Mouse (Mus musculus): ENCODE data around the gene Mtmr3. TPM values are rescaled to one million over a fixed set of nuclear protein-coding genes. Genes with fewer than 3 reads are reported as not detected.
"Not testable (repeated sequence)": the region's sequence is repeated elsewhere in the genome, so short reads cannot be mapped to it uniquely, and the experiment has no call there.

Mtmr3 gene
- polyA plus RNA-seq, 1 experiment from 2014 or later: 21.2 TPM

DNA sequence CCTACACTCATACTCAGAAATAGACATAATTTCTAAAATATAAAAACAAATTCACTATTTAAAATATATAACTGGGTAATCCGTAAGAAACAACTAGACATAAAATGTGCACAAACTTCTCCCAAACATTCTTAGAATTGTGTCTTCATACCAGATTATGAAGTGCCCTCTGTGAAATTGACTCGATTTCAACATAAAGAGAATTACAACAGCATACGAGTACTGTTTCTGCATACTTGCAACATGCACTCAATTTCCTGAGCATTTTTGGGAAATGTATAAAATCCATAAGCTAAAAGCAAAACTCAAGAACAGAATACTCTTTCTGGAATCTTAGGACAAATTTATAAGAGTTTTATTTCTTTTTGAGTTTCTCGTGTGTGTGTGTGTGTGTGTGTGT is 2.9 kb downstream of the Mtmr3 start:
- H3K27ac ChIP-seq (ENCODE audit: low read length): no peak overlapping the region
- peaks cover 15% of the 10 kb centered on the region for H3K4me1 ChIP-seq (ENCODE audit: control insufficient read depth, insufficient read depth, low read length)
- 78% methylated on average over 4 of the region's 4 CpGs for WGBS
- no peaks in the 10 kb centered on the region for H3K27me3 ChIP-seq (ENCODE audit: control insufficient read depth, insufficient read depth, low read length)
- no peak for ATAC-seq (replicated peaks; ENCODE audit: extremely low read depth, insufficient read depth, low FRiP score)
- H3K36me3 ChIP-seq (ENCODE audit: control insufficient read depth, insufficient read depth): no peaks in the 10 kb centered on the region
- no peak overlapping the region for H3K9ac ChIP-seq (ENCODE audit: low read length)
- no peaks in the 10 kb centered on the region for H3K9me3 ChIP-seq (replicated peaks; ENCODE audit: control insufficient read depth, low read length)
- no peak overlapping the region for H3K4me2 ChIP-seq (ENCODE audit: low read depth, low read length)
- H3K4me3 ChIP-seq (ENCODE audit: low read length): no peak overlapping the region

DNA sequence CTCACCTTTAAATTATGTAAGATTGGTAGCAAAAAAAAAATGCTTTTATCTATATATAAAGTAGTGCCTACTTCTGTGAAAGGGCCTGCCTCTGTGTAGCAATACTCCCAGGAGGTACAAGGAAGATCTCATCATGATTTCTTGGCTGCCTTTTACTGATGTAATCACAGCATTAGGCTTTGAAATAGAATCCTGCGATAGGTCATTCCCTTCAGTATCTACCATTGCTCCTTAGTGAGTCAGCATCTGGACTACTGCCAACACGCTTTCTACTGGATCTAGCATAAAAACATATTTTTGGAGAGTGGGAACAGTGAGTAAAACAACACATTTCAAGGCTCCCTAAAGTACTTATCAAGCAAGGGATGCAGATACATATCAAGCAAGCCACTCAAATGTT is 16.0 kb downstream of the Mtmr3 start:
- no peaks in the 10 kb centered on the region for H3K9me3 ChIP-seq (replicated peaks; ENCODE audit: control insufficient read depth, low read length)
- ATAC-seq (replicated peaks; ENCODE audit: extremely low read depth, insufficient read depth, low FRiP score): 0 out of 2 replicates have a peak, but pooled peaks have one; percentile 18
- H3K27ac ChIP-seq (ENCODE audit: low read length): no peak overlapping the region
- no peaks in the 10 kb centered on the region for H3K36me3 ChIP-seq (ENCODE audit: control insufficient read depth, insufficient read depth)
- H3K9ac ChIP-seq (ENCODE audit: low read length): no peak overlapping the region
- no peak overlapping the region for H3K4me3 ChIP-seq (ENCODE audit: low read length)
- no peaks in the 10 kb centered on the region for H3K27me3 ChIP-seq (ENCODE audit: control insufficient read depth, insufficient read depth, low read length)
- 41% methylated on average over 2 of the region's 2 CpGs for WGBS
- peaks cover 14% of the 10 kb centered on the region for H3K4me1 ChIP-seq (ENCODE audit: control insufficient read depth, insufficient read depth, low read length)
- H3K4me2 ChIP-seq (ENCODE audit: low read depth, low read length): no peak overlapping the region

- Histone ChIP-seq H3K4me3 (ENCODE audit: low read length) (no peak overlapping the region), H3K4me2 (ENCODE audit: low read depth, low read length) (no peak overlapping the region), H3K27ac (ENCODE audit: low read length) (no peak overlapping the region), H3K27me3 (ENCODE audit: control insufficient read depth, insufficient read depth, low read length) (no peaks in the 10 kb centered on the region), H3K36me3 (ENCODE audit: control insufficient read depth, insufficient read depth) (no peaks in the 10 kb centered on the region), H3K9me3 (replicated peaks; ENCODE audit: control insufficient read depth, low read length) (no peaks in the 10 kb centered on the region), H3K9ac (ENCODE audit: low read length) (no peak overlapping the region), H3K4me1 (ENCODE audit: control insufficient read depth, insufficient read depth, low read length) (peaks cover 14% of the 10 kb centered on the region)
- no peak for ATAC-seq (replicated peaks; ENCODE audit: extremely low read depth, insufficient read depth, low FRiP score)
- 67% methylated on average over 2 of the region's 2 CpGs for WGBS
These were observed 17.6 kb downstream of the Mtmr3 start for GRCm38 (mm10) chr11:4577079-4577478.

DNA sequence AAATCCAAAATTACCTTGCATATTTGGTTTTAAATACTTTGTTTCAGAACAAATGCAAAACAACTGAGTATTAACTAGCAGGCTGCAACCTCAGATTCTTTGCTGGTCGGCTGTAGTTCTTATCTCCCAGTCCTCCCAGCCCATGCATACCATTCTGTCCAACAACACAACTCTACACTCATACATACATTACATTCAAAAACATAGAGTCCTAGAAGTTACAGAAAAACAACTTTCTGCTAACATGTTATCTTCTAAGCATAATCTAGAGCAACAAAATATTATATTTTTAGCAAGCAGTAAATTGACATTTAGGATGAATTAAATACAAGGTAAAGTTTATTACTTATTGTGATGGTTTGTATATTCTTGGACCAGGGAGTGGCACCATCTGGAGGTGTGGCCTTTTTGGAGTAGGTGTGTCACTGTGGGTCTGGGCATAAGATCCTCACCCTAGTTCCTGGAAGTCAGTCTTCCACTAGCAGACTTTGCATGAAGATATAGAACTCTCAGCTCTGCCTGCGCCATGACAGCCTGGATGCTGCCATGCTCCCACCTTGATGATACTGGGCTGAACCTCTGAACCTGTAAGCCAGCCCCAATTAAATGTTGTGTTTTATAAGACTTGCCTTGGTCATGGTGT is 18.5 kb downstream of the Mtmr3 start:
- ATAC-seq (replicated peaks; ENCODE audit: extremely low read depth, insufficient read depth, low FRiP score): not testable (repeated sequence)

GRCm38 (mm10) chr11:4571491-4571901 is 23.2 kb downstream of the Mtmr3 start:
- Histone ChIP-seq H3K9ac (ENCODE audit: low read length) (no peak overlapping the region), H3K4me2 (ENCODE audit: low read depth, low read length) (no peak overlapping the region), H3K36me3 (ENCODE audit: control insufficient read depth, insufficient read depth) (no peaks in the 10 kb centered on the region), H3K27ac (ENCODE audit: low read length) (no peak overlapping the region), H3K27me3 (ENCODE audit: control insufficient read depth, insufficient read depth, low read length) (no peaks in the 10 kb centered on the region), H3K9me3 (replicated peaks; ENCODE audit: control insufficient read depth, low read length) (no peaks in the 10 kb centered on the region), H3K4me1 (ENCODE audit: control insufficient read depth, insufficient read depth, low read length) (peaks cover 16% of the 10 kb centered on the region), H3K4me3 (ENCODE audit: low read length) (no peak overlapping the region)
- no peak for ATAC-seq (replicated peaks; ENCODE audit: extremely low read depth, insufficient read depth, low FRiP score)
- 64% methylated on average over 4 of the region's 4 CpGs for WGBS

More for the DNA sequence above, 18.5 kb downstream of the Mtmr3 start:
- not testable (repeated sequence) for H3K9me3 ChIP-seq (replicated peaks; ENCODE audit: control insufficient read depth, low read length); H3K4me3 ChIP-seq (ENCODE audit: low read length); H3K27ac ChIP-seq (ENCODE audit: low read length); H3K27me3 ChIP-seq (ENCODE audit: control insufficient read depth, insufficient read depth, low read length); H3K36me3 ChIP-seq (ENCODE audit: control insufficient read depth, insufficient read depth); H3K4me2 ChIP-seq (ENCODE audit: low read depth, low read length); H3K9ac ChIP-seq (ENCODE audit: low read length)
- 57% methylated on average over 2 of the region's 2 CpGs for WGBS
- H3K4me1 ChIP-seq (ENCODE audit: control insufficient read depth, insufficient read depth, low read length): peaks cover 19% of the 10 kb centered on the region

DNA sequence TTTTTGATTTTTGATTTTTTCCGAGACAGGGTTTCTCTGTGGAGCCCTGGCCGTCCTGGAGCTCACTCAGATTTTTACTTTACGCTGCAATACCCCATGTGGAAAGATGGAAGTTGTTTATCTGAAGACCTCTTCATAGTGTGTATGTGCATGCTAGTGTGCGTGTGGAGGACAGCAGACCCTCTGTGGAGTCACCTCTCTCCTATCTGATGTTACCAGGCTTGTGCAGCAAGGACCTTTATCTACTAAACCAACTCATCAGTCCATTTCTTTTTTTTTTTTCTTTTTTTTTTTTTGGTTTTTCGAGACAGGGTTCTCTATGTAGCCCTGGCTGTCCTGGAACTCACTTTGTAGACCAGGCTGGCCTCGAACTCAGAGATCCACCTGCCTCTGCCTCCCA is 28.3 kb downstream of the Mtmr3 start:
- WGBS: 90% methylated on average over 6 of the region's 6 CpGs
- H3K9ac ChIP-seq (ENCODE audit: low read length): no peak overlapping the region
- peaks cover 2% of the 10 kb centered on the region; the same call in 1 of the 2 replicates for H3K4me1 ChIP-seq (ENCODE audit: control insufficient read depth, insufficient read depth, low read length)
- no peak overlapping the region for H3K4me2 ChIP-seq (ENCODE audit: low read depth, low read length)
- no peaks in the 10 kb centered on the region for H3K9me3 ChIP-seq (replicated peaks; ENCODE audit: control insufficient read depth, low read length)
- H3K4me3 ChIP-seq (ENCODE audit: low read length): no peak overlapping the region
- H3K36me3 ChIP-seq (ENCODE audit: control insufficient read depth, insufficient read depth): no peaks in the 10 kb centered on the region
- ATAC-seq (replicated peaks; ENCODE audit: extremely low read depth, insufficient read depth, low FRiP score): no peak
- H3K27ac ChIP-seq (ENCODE audit: low read length): no peak overlapping the region
- no peaks in the 10 kb centered on the region for H3K27me3 ChIP-seq (ENCODE audit: control insufficient read depth, insufficient read depth, low read length)

- H3K36me3 ChIP-seq (ENCODE audit: control insufficient read depth, insufficient read depth): no peaks in the 10 kb centered on the region
- no peaks in the 10 kb centered on the region for H3K9me3 ChIP-seq (replicated peaks; ENCODE audit: control insufficient read depth, low read length)
- H3K4me2 ChIP-seq (ENCODE audit: low read depth, low read length): no peak overlapping the region
- no peak overlapping the region for H3K9ac ChIP-seq (ENCODE audit: low read length)
- H3K27me3 ChIP-seq (ENCODE audit: control insufficient read depth, insufficient read depth, low read length): no peaks in the 10 kb centered on the region
- ATAC-seq (replicated peaks; ENCODE audit: extremely low read depth, insufficient read depth, low FRiP score): no peak
- H3K4me3 ChIP-seq (ENCODE audit: low read length): no peak overlapping the region
- H3K27ac ChIP-seq (ENCODE audit: low read length): no peak overlapping the region
- H3K4me1 ChIP-seq (ENCODE audit: control insufficient read depth, insufficient read depth, low read length): 0 out of 2 replicates have a peak, but pooled peaks cover 2% of the 10 kb centered on the region
- 77% methylated on average over 2 of the region's 2 CpGs for WGBS
These were observed 29.1 kb downstream of the Mtmr3 start for GRCm38 (mm10) chr11:4565545-4565944.

DNA sequence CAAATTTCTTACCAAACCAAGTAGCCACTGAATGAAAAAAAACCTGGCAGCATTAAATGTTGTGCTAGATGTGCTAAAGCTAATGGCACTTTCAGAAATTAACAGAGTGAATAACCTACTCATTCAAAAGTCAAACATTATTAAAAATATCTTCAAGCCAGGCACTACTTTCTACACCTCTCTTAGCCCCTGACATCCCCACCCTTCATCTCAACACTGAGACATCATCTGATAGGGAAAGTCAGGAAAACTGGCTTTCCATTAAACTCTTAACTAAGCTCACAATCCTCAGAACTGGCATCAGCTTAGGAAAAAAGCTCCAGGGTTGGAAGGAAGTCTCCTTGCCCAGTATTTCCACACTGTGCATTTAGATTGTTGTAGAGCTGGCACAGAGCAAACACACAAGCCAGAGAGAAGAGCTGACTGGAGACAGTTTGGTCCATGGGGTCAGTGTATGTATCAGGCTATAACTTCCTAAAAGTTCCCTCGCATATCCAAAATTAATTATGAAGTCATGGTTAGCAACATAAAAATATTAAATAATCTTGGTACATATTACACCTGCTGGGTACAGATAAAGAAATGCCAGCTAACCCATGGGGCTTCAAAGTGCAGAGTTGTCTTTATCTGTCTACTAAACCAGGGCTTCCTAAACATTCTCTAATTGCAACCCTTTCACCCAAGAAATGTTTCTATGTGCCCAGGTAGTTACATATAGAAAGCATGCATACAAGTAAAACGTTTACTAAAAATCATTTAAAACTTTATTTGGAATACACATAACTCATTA is 41.2 kb downstream of the Mtmr3 start:
- Histone ChIP-seq H3K36me3 (ENCODE audit: control insufficient read depth, insufficient read depth) (no peaks in the 10 kb centered on the region), H3K27me3 (ENCODE audit: control insufficient read depth, insufficient read depth, low read length) (no peaks in the 10 kb centered on the region), H3K4me3 (ENCODE audit: low read length) (no peak overlapping the region), H3K4me2 (ENCODE audit: low read depth, low read length) (no peak overlapping the region), H3K27ac (ENCODE audit: low read length) (no peak overlapping the region), H3K9me3 (replicated peaks; ENCODE audit: control insufficient read depth, low read length) (no peaks in the 10 kb centered on the region), H3K4me1 (ENCODE audit: control insufficient read depth, insufficient read depth, low read length) (peaks cover 2% of the 10 kb centered on the region; the same call in 1 of the 2 replicates), H3K9ac (ENCODE audit: low read length) (no peak overlapping the region)
- ATAC-seq (replicated peaks; ENCODE audit: extremely low read depth, insufficient read depth, low FRiP score): no peak
- WGBS: 85% methylated on average over 2 of the region's 2 CpGs

- Histone ChIP-seq H3K4me3 (ENCODE audit: low read length) (no peak overlapping the region), H3K4me1 (ENCODE audit: control insufficient read depth, insufficient read depth, low read length) (0 out of 2 replicates have a peak, but pooled peaks cover 2% of the 10 kb centered on the region), H3K9me3 (replicated peaks; ENCODE audit: control insufficient read depth, low read length) (no peaks in the 10 kb centered on the region), H3K4me2 (ENCODE audit: low read depth, low read length) (no peak overlapping the region), H3K27ac (ENCODE audit: low read length) (no peak overlapping the region), H3K9ac (ENCODE audit: low read length) (no peak overlapping the region), H3K36me3 (ENCODE audit: control insufficient read depth, insufficient read depth) (no peaks in the 10 kb centered on the region), H3K27me3 (ENCODE audit: control insufficient read depth, insufficient read depth, low read length) (no peaks in the 10 kb centered on the region)
- no peak for ATAC-seq (replicated peaks; ENCODE audit: extremely low read depth, insufficient read depth, low FRiP score)
- 98% methylated on average over 4 of the region's 4 CpGs for WGBS
These were observed 47.1 kb downstream of the Mtmr3 start for GRCm38 (mm10) chr11:4547569-4547968.
